Mouse (Mus musculus): ENCODE results near the gene Jsrp1.

Gene Jsrp1

GRCm38 (mm10) chr10:80813366-80813765 lies at the start of gene Jsrp1:
Jsrp1 (minus strand) TSS chr10:80813498.
- in situ Hi-C loops (cut with MboI, MseI) = loop anchor here (5.0 kb wide), 2 partner anchors 64 to 184 kb away; no protein-coding TSS in a partner anchor

DNA sequence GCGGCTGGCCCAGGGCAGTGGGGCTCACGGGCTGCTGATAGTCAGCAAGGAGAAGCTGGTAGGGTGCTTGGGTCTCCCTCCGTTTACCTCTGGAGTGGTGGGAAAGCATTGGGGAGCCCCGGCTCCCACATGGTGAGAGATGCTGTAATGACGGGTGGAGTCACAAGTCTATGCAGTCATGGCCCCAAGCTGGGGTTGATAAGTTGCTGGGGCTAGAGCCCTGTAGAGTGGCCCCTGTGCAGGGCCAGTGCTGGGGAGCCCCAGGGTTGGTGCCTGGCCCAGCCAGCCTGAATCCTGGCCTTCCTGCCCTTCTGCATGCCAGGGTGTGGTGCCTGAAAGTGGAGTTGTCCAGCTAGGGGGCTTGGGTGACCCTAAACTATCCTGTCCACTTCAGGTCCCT lies 49.0 kb upstream of the Jsrp1 start:
- in situ Hi-C loops (cut with MboI, MseI) = no loop called here

- in situ Hi-C loops (cut with MboI, MseI) = no loop called here
These were observed 45.1 kb upstream of the Jsrp1 start for GRCm38 (mm10) chr10:80858350-80858935.

DNA sequence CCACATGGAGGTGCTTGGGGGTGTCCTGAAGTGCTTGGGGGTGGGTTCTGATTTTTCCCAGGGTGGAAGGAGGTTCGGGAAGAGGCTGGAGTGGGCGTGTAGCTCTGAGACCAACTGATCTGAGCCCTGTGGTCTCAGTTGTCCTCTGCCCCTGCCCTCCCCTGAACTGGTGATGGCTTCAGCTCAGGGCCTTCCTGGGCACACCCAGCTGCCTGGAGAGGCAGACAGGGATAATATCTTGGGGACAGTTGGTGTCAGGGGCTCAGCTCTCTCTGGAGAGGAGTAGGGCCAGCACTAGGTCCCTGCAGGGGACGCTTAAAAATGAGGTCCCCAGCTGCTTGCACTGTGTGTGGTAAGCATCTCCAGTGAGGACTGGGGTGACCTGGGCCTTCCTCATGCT lies 44.5 kb upstream of the Jsrp1 start:
- in situ Hi-C loops (cut with MboI, MseI) = no loop called here

- in situ Hi-C loops (cut with MboI, MseI) = no loop called here
These were observed 44.1 kb upstream of the Jsrp1 start for GRCm38 (mm10) chr10:80857386-80857785.

- in situ Hi-C loops (cut with MboI, MseI) = no loop called here
These were observed 43.6 kb upstream of the Jsrp1 start for GRCm38 (mm10) chr10:80856908-80857307.

- in situ Hi-C loops (cut with MboI, MseI) = no loop called here
These were observed 43.0 kb upstream of the Jsrp1 start for GRCm38 (mm10) chr10:80856267-80856666.

DNA sequence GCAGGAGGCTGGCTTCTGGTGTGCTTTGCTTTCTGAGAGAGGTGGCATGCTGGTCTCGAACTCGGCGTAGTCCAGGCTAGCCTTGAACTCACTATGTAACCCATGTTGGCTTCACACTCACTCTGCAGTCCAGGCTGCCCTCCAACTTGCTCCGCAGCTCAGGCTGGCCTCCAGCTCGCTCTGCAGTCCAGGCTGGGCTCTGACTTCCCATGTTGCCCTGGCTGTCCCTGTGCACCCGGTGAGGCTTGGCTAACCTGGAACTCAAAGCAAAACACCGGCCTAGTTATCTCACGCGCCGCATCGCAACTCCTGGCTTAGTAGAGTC lies 42.4 kb upstream of the Jsrp1 start:
- in situ Hi-C loops (cut with MboI, MseI) = no loop called here

GRCm38 (mm10) chr10:80854913-80855748 lies 41.8 kb upstream of the Jsrp1 start, which contains the start of the genes Lsm7 and Sppl2b:
Lsm7 (minus strand) TSS chr10:80855209.
Sppl2b (plus strand) TSS chr10:80855275.
- in situ Hi-C loops (cut with MboI, MseI) = no loop called here

DNA sequence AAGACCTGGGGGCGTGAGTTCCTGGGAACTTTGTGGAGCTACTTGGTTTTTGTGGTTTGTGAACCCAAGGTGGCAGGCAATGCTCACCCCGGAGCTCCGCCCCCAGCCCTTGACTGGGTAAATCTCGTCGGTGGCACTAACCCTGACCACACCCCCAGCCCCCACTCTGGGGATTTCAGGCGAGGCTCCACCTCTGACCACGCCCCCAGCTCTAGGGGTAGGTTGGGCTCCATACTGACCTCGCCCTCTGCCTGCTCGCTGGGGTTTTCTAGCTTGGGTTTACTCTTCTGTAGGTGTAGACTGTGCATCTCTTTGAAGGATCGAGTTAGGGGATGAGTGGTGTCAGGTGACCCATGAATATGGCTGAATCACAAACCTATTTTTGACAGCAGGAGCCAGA lies 35.3 kb upstream of the Jsrp1 start:
- in situ Hi-C loops (cut with MboI, MseI) = no loop called here

DNA sequence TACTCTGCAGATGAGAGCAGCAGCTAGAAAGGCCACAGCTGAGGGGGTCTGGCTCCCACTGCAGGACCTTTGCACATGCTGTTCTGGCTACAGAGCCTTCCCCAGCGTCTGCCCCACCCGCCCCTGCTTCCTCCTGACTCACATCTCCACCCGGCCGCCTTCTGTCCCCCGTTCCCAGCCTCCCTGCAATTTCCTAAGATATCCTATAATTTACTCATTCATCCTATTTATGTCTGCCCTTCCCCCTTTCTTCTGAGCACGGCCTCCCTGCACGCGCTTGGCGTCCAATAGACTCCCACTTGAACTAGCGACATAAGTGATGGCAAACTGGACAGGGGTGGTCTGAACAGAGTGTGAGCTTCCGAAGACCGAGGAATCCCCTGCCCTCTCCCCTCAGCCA lies 32.4 kb upstream of the Jsrp1 start:
- in situ Hi-C loops (cut with MboI, MseI) = no loop called here

GRCm38 (mm10) chr10:80845055-80845693 lies 31.9 kb upstream of the Jsrp1 start:
- in situ Hi-C loops (cut with MboI, MseI) = no loop called here

GRCm38 (mm10) chr10:80843931-80844547 lies 30.7 kb upstream of the Jsrp1 start, which contains the start of gene Lingo3:
Lingo3 (minus strand) TSS chr10:80844039.
- in situ Hi-C loops (cut with MboI, MseI) = no loop called here

GRCm38 (mm10) chr10:80843087-80843930 lies 30.0 kb upstream of the Jsrp1 start:
- in situ Hi-C loops (cut with MboI, MseI) = no loop called here

GRCm38 (mm10) chr10:80842334-80842733 lies 29.0 kb upstream of the Jsrp1 start:
- in situ Hi-C loops (cut with MboI, MseI) = no loop called here

GRCm38 (mm10) chr10:80841685-80842084 lies 28.4 kb upstream of the Jsrp1 start:
- in situ Hi-C loops (cut with MboI, MseI) = no loop called here

- in situ Hi-C loops (cut with MboI, MseI) = no loop called here
These were observed 26.6 kb upstream of the Jsrp1 start for GRCm38 (mm10) chr10:80839848-80840247.

DNA sequence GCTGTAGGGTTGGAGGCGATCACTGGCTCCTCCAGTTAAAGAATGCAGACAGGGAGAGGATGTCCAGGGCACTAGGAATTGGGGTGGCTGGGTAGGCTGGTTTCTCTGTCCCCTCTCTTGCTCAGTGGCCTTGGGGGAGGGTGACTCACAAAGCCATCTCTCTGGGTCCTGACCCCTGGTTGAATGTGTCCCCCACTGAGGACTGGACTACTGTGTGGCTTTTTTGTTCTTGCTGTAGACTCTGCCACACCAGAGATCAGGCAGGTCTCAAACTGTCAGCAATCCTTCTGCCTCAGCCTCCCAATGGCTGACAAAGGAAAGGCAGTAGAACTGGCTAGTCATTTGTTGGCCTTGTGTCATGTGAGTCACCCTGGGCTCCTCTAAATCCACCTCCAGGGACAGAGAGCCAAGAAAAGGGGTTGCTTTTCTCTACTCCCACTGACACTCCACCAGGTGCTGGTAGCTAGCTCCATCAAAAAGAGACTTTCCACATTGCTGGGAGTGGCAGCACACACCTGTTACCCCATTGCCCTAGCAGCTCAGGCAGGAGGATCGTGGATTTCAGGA lies 25.1 kb upstream of the Jsrp1 start:
- in situ Hi-C loops (cut with MboI, MseI) = no loop called here

- in situ Hi-C loops (cut with MboI, MseI) = no loop called here
These were observed 24.5 kb upstream of the Jsrp1 start for GRCm38 (mm10) chr10:80837827-80838226.

DNA sequence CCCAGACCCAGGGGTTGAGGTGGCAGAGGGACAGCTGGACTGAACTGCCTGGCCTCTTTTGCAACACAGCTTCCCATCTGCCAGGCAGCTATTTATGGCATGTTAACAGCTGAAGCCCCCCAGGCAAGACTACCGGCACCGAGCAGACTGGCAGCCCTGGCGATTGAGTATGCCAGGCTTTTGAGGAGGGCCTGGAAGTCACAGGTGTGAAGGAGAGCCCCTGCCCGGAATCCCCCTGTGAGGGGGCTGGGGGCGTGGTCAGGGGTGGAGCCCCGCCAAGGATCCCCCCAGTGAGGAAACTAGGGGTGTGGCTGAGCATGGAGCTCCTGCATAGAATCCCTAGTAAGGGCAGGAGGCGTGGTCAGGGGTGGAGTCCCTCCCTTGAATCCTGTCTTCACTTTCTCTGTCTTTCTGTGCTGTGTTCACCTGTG lies 23.7 kb upstream of the Jsrp1 start:
- in situ Hi-C loops (cut with MboI, MseI) = no loop called here

- in situ Hi-C loops (cut with MboI, MseI) = no loop called here
These were observed 22.3 kb upstream of the Jsrp1 start for GRCm38 (mm10) chr10:80835617-80836016.

All from regulatory T cell (primary cell).